Mouse (Mus musculus) spleen, postnatal 10 days (tissue): ENCODE data around the gene 5730522E02Rik.
A peak's percentile ranks its signal among the peaks of the same experiment; 100 is the strongest.
"Not testable (repeated sequence)": the region's sequence is repeated elsewhere in the genome, so short reads cannot be mapped to it uniquely, and the experiment has no call there.

ENCODE experiments used
- DNase-seq, 2 experiments: peaks; one replicate each; pipeline ENCODE4 v3.0.0; 2021 to 2022; ENCODE audit warnings: low spot score in 2 of 2

5730522E02Rik gene

GRCm38 (mm10) chr11:26210582-26211180 is at the start of gene 5730522E02Rik:
Gene 5730522E02Rik, minus strand, starts transcription at chr11:26210763.
- no peak for DNase-seq

- no peak for DNase-seq
Observed at GRCm38 (mm10) chr11:26236540-26236939, 26.0 kb upstream of the 5730522E02Rik start.

GRCm38 (mm10) chr11:26229895-26230294 is 19.3 kb upstream of the 5730522E02Rik start:
- DNase-seq = no peak

GRCm38 (mm10) chr11:26213643-26214042 is 3.1 kb upstream of the 5730522E02Rik start:
- not testable (repeated sequence) for DNase-seq

GRCm38 (mm10) chr11:26209811-26210581 is 567 bp downstream of the 5730522E02Rik start:
- DNase-seq = peak; percentile 34 to 52

GRCm38 (mm10) chr11:26203466-26203865 is 7.1 kb downstream of the 5730522E02Rik start:
- DNase-seq = no peak

- DNase-seq = no peak
Observed at GRCm38 (mm10) chr11:26202842-26203241, 7.7 kb downstream of the 5730522E02Rik start.

GRCm38 (mm10) chr11:26201778-26202097 is 8.8 kb downstream of the 5730522E02Rik start:
- DNase-seq = no peak

- peak; percentile 13 to 61 for DNase-seq
Observed at GRCm38 (mm10) chr11:26200970-26201777, 9.4 kb downstream of the 5730522E02Rik start.

GRCm38 (mm10) chr11:26195468-26195867 is 15.1 kb downstream of the 5730522E02Rik start:
- no peak for DNase-seq

- no peak for DNase-seq
Observed at GRCm38 (mm10) chr11:26187231-26187967, 23.2 kb downstream of the 5730522E02Rik start.

GRCm38 (mm10) chr11:26170572-26170971 is 40.0 kb downstream of the 5730522E02Rik start:
- DNase-seq = no peak

- DNase-seq = no peak
Observed at GRCm38 (mm10) chr11:26167609-26167971, 43.0 kb downstream of the 5730522E02Rik start.

GRCm38 (mm10) chr11:26166966-26167608 is 43.5 kb downstream of the 5730522E02Rik start:
- DNase-seq = no peak

GRCm38 (mm10) chr11:26164651-26165259 is 45.8 kb downstream of the 5730522E02Rik start:
- no peak for DNase-seq

GRCm38 (mm10) chr11:26161354-26161753 is 49.2 kb downstream of the 5730522E02Rik start:
- DNase-seq = no peak

GRCm38 (mm10) chr11:26159033-26159432 is 51.5 kb downstream of the 5730522E02Rik start:
- no peak for DNase-seq

GRCm38 (mm10) chr11:26140024-26140423 is 70.5 kb downstream of the 5730522E02Rik start:
- no peak for DNase-seq

- DNase-seq = no peak
Observed at GRCm38 (mm10) chr11:26138013-26138412, 72.5 kb downstream of the 5730522E02Rik start.

GRCm38 (mm10) chr11:26130911-26131310 is 79.7 kb downstream of the 5730522E02Rik start:
- no peak for DNase-seq

GRCm38 (mm10) chr11:26129054-26129453 is 81.5 kb downstream of the 5730522E02Rik start:
- DNase-seq = no peak
